Mouse (Mus musculus) cerebellum, adult 11-12 months (tissue): ENCODE results near the gene Dock10.

Experiments
- DNase-seq: peaks from one replicate; pipeline ENCODE4 v3.0.0; 2022

The Dock10 gene

GRCm38 (mm10) chr1:80727403-80727802 lies 30.9 kb downstream of the Dock10 start:
- DNase-seq, result no peak

- DNase-seq, result no peak
These were observed 35.7 kb downstream of the Dock10 start for GRCm38 (mm10) chr1:80722647-80723046.

GRCm38 (mm10) chr1:80722001-80722400 lies 36.3 kb downstream of the Dock10 start:
- DNase-seq, result no peak

- DNase-seq, result no peak
These were observed 37.1 kb downstream of the Dock10 start for GRCm38 (mm10) chr1:80721181-80721580.

GRCm38 (mm10) chr1:80720146-80720545 lies 38.2 kb downstream of the Dock10 start:
- no peak for DNase-seq

- no peak for DNase-seq
These were observed 38.9 kb downstream of the Dock10 start for GRCm38 (mm10) chr1:80719436-80719835.

GRCm38 (mm10) chr1:80718666-80719065 lies 39.7 kb downstream of the Dock10 start:
- DNase-seq, result no peak

GRCm38 (mm10) chr1:80715917-80716316 lies 42.4 kb downstream of the Dock10 start:
- no peak for DNase-seq

GRCm38 (mm10) chr1:80713920-80714319 lies 44.4 kb downstream of the Dock10 start:
- DNase-seq, result no peak

GRCm38 (mm10) chr1:80710607-80711261 lies 47.6 kb downstream of the Dock10 start:
- DNase-seq, result no peak

GRCm38 (mm10) chr1:80710097-80710541 lies 48.2 kb downstream of the Dock10 start:
- DNase-seq, result no peak

GRCm38 (mm10) chr1:80709299-80709698 lies 49.0 kb downstream of the Dock10 start:
- no peak for DNase-seq

- DNase-seq, result no peak
These were observed 55.0 kb downstream of the Dock10 start for GRCm38 (mm10) chr1:80703279-80703678.

GRCm38 (mm10) chr1:80676004-80676673 lies 82.2 kb downstream of the Dock10 start:
- DNase-seq, result no peak

- DNase-seq, result no peak
These were observed 86.6 kb downstream of the Dock10 start for GRCm38 (mm10) chr1:80671730-80672129.

GRCm38 (mm10) chr1:80671056-80671455 lies 87.3 kb downstream of the Dock10 start:
- DNase-seq, result no peak

GRCm38 (mm10) chr1:80670387-80670786 lies 87.9 kb downstream of the Dock10 start:
- DNase-seq, result no peak

GRCm38 (mm10) chr1:80665761-80666160 lies 92.6 kb downstream of the Dock10 start:
- DNase-seq, result no peak

GRCm38 (mm10) chr1:80665161-80665560 lies 93.2 kb downstream of the Dock10 start:
- DNase-seq, result no peak

GRCm38 (mm10) chr1:80661506-80662402 lies 96.6 kb downstream of the Dock10 start:
- DNase-seq, result no peak

GRCm38 (mm10) chr1:80659465-80660245 lies 98.7 kb downstream of the Dock10 start:
- no peak for DNase-seq

- no peak for DNase-seq
These were observed 101.9 kb downstream of the Dock10 start for GRCm38 (mm10) chr1:80656389-80656788.

- DNase-seq, result no peak
These were observed 102.5 kb downstream of the Dock10 start for GRCm38 (mm10) chr1:80655854-80656253.
